Comparison of ENCODE assay signal across 18 mouse cellular contexts in genomic region chr10:78722654-78723053, GRCm38 (mm10). TPM values are rescaled to one million over a fixed set of nuclear protein-coding genes. Genes with fewer than 3 reads are reported as not detected.
DNase-seq lines count a peak whose midpoint lies in the region; ATAC-seq lines count a peak whose summit lies in the region.
"Had no signal": no experiment of that assay in that cellular context is flagged by ENCODE, and none has a peak within 500 bp of the region (broad histone marks: within the 10 kb centered on the region; RNA-seq: fewer than 3 reads in every experiment).

No protein-coding gene starts in this region.

- no peak overlapping the region for H3K9ac ChIP-seq in forebrain, embryonic 16.5 days (replicated peaks; ENCODE audit: low read depth, low read length)
- H3K9ac ChIP-seq: embryonic facial prominence, embryonic 15.5 days; liver, embryonic 15.5 days had no signal

- DNase-seq in cerebellum, postnatal 25 days: peak; percentile 12 to 52
- no peak for DNase-seq in cerebellum, adult 11-12 months
- peak; percentile 71 for DNase-seq in left cerebral cortex, postnatal 4 days
- DNase-seq in left cerebral cortex, adult 11 months (ENCODE audit: low spot score): no peak
- peak; percentile 12 to 26 for DNase-seq in right cerebral cortex, adult 2 months (ENCODE audit: low spot score in 2 of 2)
- no peak for DNase-seq in embryo, embryonic 11 days
- DNase-seq in adrenal gland, adult 18-20 months (ENCODE audit: low spot score in 2 of 2): no peak
- DNase-seq: adrenal gland, postnatal 10 days; cerebellum, adult 18-20 months; gastrocnemius, postnatal 36 days; kidney, adult 11 months had no signal

- H3K36me3 ChIP-seq in forebrain, embryonic 16.5 days (ENCODE audit: control insufficient read depth, insufficient read depth): no peaks in the 10 kb centered on the region
- H3K36me3 ChIP-seq: embryonic facial prominence, embryonic 15.5 days; G1E; liver, embryonic 15.5 days had no signal

- no peaks in the 10 kb centered on the region for H3K27me3 ChIP-seq in forebrain, embryonic 16.5 days (replicated peaks; ENCODE audit: control insufficient read depth, insufficient read depth, low read length)
- H3K27me3 ChIP-seq: embryonic facial prominence, embryonic 15.5 days; liver, embryonic 15.5 days; megakaryocyte, embryonic 14.5 days had no signal

- no peaks in the 10 kb centered on the region for H3K9me3 ChIP-seq in forebrain, embryonic 16.5 days (ENCODE audit: control insufficient read depth, low read length)
- H3K9me3 ChIP-seq: embryonic facial prominence, embryonic 15.5 days; G1E; liver, embryonic 15.5 days; megakaryocyte, embryonic 14.5 days had no signal

- 21% methylated on average over 2 of the region's 2 CpGs for WGBS in forebrain, embryonic 16.5 days

- no peak overlapping the region for H3K27ac ChIP-seq in forebrain, embryonic 16.5 days (ENCODE audit: low read length)
- H3K27ac ChIP-seq: embryonic facial prominence, embryonic 15.5 days; left cerebral cortex, adult 2 months; liver, embryonic 15.5 days had no signal

- H3K4me1 ChIP-seq in forebrain, embryonic 16.5 days (replicated peaks; ENCODE audit: control insufficient read depth, insufficient read depth, low read length): peaks cover 20% of the 10 kb centered on the region
- H3K4me1 ChIP-seq: embryonic facial prominence, embryonic 15.5 days; liver, embryonic 15.5 days; megakaryocyte, embryonic 14.5 days had no signal

- no peak overlapping the region for H3K4me3 ChIP-seq in forebrain, embryonic 16.5 days (replicated peaks; ENCODE audit: low read length)
- H3K4me3 ChIP-seq: embryonic facial prominence, embryonic 15.5 days; left cerebral cortex, adult 2 months; liver, embryonic 15.5 days; megakaryocyte, embryonic 14.5 days had no signal

- no peak overlapping the region for H3K4me2 ChIP-seq in forebrain, embryonic 16.5 days (ENCODE audit: low read length)
- H3K4me2 ChIP-seq: embryonic facial prominence, embryonic 15.5 days; liver, embryonic 15.5 days had no signal

- ATAC-seq in forebrain, embryonic 16.5 days: peak; percentile 88

- intact Hi-C loops in left cerebral cortex, postnatal 4 days (cut with DNase I): no loop called here

RNA-seq across cellular contexts. Expression of gene Casp14, which starts 4.6 kb away (rescaled TPM):
- total RNA-seq in left cerebral cortex, postnatal 4 days (2021): not detected
- 0.11 TPM in 1 of 2 replicates, not detected in the other for polyA plus RNA-seq in forebrain, embryonic 16.5 days (2015; fragmentation: Nextera tagmentation; extraction: Ambion mirVana)
- not detected for total RNA-seq in adrenal gland, adult 18-20 months (2021)
- total RNA-seq: adrenal gland, postnatal 10 days; G1E; gastrocnemius, postnatal 36 days; left cerebral cortex, adult 2 months had no signal
- polyA plus RNA-seq: G1E; heart, postnatal 0 days; liver, embryonic 15.5 days had no signal

RNA-seq across cellular contexts. Expression of gene Ccdc105, which starts 30.2 kb away (rescaled TPM):
- total RNA-seq in left cerebral cortex, postnatal 4 days (2021): under 1 TPM in 1 of 2 experiments, not detected in 1; 0.22 TPM
- 0.39 and 0.41 TPM in 2 replicates for polyA plus RNA-seq in forebrain, embryonic 16.5 days (2015; fragmentation: Nextera tagmentation; extraction: Ambion mirVana)
- not detected for total RNA-seq in adrenal gland, adult 18-20 months (2021)
- total RNA-seq: adrenal gland, postnatal 10 days; G1E; gastrocnemius, postnatal 36 days had no signal
- polyA plus RNA-seq: G1E; heart, postnatal 0 days; liver, embryonic 15.5 days had no signal

RNA-seq across cellular contexts. Expression of gene Slc1a6, which starts 57.6 kb away (rescaled TPM):
- total RNA-seq in left cerebral cortex, postnatal 4 days (2021): 10 to 100 TPM; 15.7 to 18.1 TPM
- 5.4 and 7.4 TPM in 2 replicates for polyA plus RNA-seq in forebrain, embryonic 16.5 days (2015; fragmentation: Nextera tagmentation; extraction: Ambion mirVana)
- total RNA-seq in adrenal gland, adult 18-20 months (2021): not detected
- total RNA-seq: gastrocnemius, postnatal 36 days had no signal
- polyA plus RNA-seq: G1E had no signal

Comparison
In these comparisons a context has a peak if more than half of its experiments do, and no peak if none do; other contexts are left out.
1. DNase-seq: peak in cerebellum, postnatal 25 days (2 of 2), left cerebral cortex, postnatal 4 days (single experiment) and right cerebral cortex, adult 2 months (2 of 2); none in cerebellum, adult 11-12 months (single experiment), left cerebral cortex, adult 11 months (single experiment), embryo, embryonic 11 days (single experiment) and adrenal gland, adult 18-20 months (0 of 2).
2. RNA of gene Slc1a6, which starts 57.6 kb away (total RNA-seq): 15.7 to 18.1 TPM in left cerebral cortex, postnatal 4 days; not detected in adrenal gland, adult 18-20 months; every median in the first group is over 10 times any median in the second.